Mouse (Mus musculus): ENCODE data around the gene Atxn2. TPM values are rescaled to one million over a fixed set of nuclear protein-coding genes. Genes with fewer than 3 reads are reported as not detected.

The Atxn2 gene
- polyA plus RNA-seq, 1 experiment from 2014 or later: 99.2 TPM

DNA sequence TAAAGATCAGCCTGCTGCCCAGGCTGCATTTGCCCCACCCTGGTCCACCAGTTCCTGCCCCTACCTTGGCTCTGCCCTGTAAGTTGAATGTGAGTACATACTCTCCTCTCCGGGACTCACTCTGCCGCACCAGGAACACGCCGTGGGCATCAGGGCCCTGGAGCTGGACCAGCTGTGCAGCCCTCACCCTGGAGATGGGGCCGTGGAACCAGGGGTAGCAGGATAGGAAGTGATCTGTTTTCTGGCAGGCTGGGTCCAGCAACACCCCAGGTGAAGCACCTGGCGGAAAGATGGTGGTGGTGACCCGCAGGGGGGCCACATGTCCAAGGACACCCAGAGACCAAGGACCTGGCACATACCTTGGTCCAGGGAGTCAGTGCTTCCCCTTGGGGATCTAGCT, 107.3 kb downstream of the Atxn2 start:
- H3K4me1 ChIP-seq (replicated peaks; ENCODE audit: control insufficient read depth, insufficient read depth, low read length): no peaks in the 10 kb centered on the region
- no peaks in the 10 kb centered on the region for H3K27me3 ChIP-seq (ENCODE audit: control insufficient read depth, insufficient read depth, low read length)
- DNase-seq (ENCODE audit: low spot score) (no peak), ATAC-seq (replicated peaks; ENCODE audit: low FRiP score) (no peak)
- 97% methylated on average over 7 of the region's 7 CpGs for WGBS
- no peak overlapping the region for H3K4me3 ChIP-seq (ENCODE audit: low read depth, low read length)
- H3K36me3 ChIP-seq (ENCODE audit: control insufficient read depth, insufficient read depth, low read length): peaks cover 10% of the 10 kb centered on the region; the same call in 1 of the 2 replicates
- no peak overlapping the region for H3K27ac ChIP-seq (ENCODE audit: low read depth, low read length)
- H3K9me3 ChIP-seq (ENCODE audit: control insufficient read depth, low read length): no peaks in the 10 kb centered on the region
- H3K9ac ChIP-seq (ENCODE audit: low read length): no peak overlapping the region
- no peak overlapping the region for H3K4me2 ChIP-seq (ENCODE audit: low read depth, low read length, severe bottlenecking)

GRCm38 (mm10) chr5:121818862-121819261, 107.7 kb downstream of the Atxn2 start:
- H3K4me2 ChIP-seq (ENCODE audit: low read depth, low read length, severe bottlenecking): no peak overlapping the region
- no peaks in the 10 kb centered on the region for H3K4me1 ChIP-seq (replicated peaks; ENCODE audit: control insufficient read depth, insufficient read depth, low read length)
- no peaks in the 10 kb centered on the region for H3K27me3 ChIP-seq (ENCODE audit: control insufficient read depth, insufficient read depth, low read length)
- no peaks in the 10 kb centered on the region for H3K9me3 ChIP-seq (ENCODE audit: control insufficient read depth, low read length)
- DNase-seq (ENCODE audit: low spot score) (no peak), ATAC-seq (replicated peaks; ENCODE audit: low FRiP score) (no peak)
- WGBS: 93% methylated on average over 4 of the region's 4 CpGs
- no peak overlapping the region for H3K27ac ChIP-seq (ENCODE audit: low read depth, low read length)
- no peak overlapping the region for H3K4me3 ChIP-seq (ENCODE audit: low read depth, low read length)
- peaks cover 10% of the 10 kb centered on the region; the same call in 1 of the 2 replicates for H3K36me3 ChIP-seq (ENCODE audit: control insufficient read depth, insufficient read depth, low read length)
- no peak overlapping the region for H3K9ac ChIP-seq (ENCODE audit: low read length)

DNA sequence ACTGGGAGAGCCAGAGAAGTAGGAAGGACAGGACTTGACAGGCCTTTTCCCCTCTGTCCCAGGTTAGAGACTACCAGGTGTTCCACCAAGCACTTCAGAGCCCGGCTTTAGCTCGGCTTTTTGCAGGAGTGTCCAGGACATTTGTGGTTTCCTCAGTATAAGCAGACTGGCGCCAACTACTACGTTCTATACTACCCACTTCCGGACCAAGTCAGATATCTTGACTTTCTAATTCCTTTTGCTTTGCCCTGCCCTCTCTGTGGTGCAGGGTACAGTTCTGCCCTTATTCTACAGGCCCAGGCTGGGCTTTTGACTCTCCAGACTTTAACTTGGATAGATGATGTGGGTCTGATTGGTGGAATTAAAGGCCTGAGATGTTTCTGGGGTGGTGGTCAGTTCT, 108.4 kb downstream of the Atxn2 start:
- Histone ChIP-seq H3K4me3 (ENCODE audit: low read depth, low read length) (no peak overlapping the region), H3K36me3 (ENCODE audit: control insufficient read depth, insufficient read depth, low read length) (peaks cover 10% of the 10 kb centered on the region; the same call in 1 of the 2 replicates), H3K9me3 (ENCODE audit: control insufficient read depth, low read length) (no peaks in the 10 kb centered on the region), H3K27me3 (ENCODE audit: control insufficient read depth, insufficient read depth, low read length) (no peaks in the 10 kb centered on the region), H3K4me2 (ENCODE audit: low read depth, low read length, severe bottlenecking) (no peak overlapping the region), H3K9ac (ENCODE audit: low read length) (no peak overlapping the region), H3K27ac (ENCODE audit: low read depth, low read length) (no peak overlapping the region), H3K4me1 (replicated peaks; ENCODE audit: control insufficient read depth, insufficient read depth, low read length) (no peaks in the 10 kb centered on the region)
- WGBS: 91% methylated on average over 5 of the region's 5 CpGs
- DNase-seq (ENCODE audit: low spot score) (no peak), ATAC-seq (replicated peaks; ENCODE audit: low FRiP score) (no peak)

DNA sequence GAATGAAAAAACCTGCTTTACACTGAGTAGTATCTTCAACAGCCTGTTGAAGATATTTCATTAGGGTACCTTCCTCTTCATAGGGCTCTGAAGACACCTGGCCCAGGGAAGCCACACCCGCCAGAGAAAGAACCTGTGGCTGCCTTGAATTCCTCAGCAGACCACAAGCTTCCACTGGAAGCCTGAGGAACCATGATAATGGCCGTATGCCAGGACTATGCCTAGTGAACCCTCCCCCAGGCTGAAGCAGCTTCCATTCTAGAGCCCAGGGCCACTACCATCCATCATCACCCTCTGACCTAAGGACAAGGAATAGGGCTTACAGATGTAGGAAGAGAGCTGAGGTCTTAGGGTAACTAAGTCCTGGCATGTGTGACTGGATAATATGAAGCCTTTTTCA, 109.0 kb downstream of the Atxn2 start:
- Histone ChIP-seq H3K4me1 (replicated peaks; ENCODE audit: control insufficient read depth, insufficient read depth, low read length) (no peaks in the 10 kb centered on the region), H3K4me3 (ENCODE audit: low read depth, low read length) (no peak overlapping the region), H3K36me3 (ENCODE audit: control insufficient read depth, insufficient read depth, low read length) (peaks cover 10% of the 10 kb centered on the region; the same call in 1 of the 2 replicates), H3K27me3 (ENCODE audit: control insufficient read depth, insufficient read depth, low read length) (no peaks in the 10 kb centered on the region), H3K4me2 (ENCODE audit: low read depth, low read length, severe bottlenecking) (no peak overlapping the region), H3K9ac (ENCODE audit: low read length) (no peak overlapping the region), H3K9me3 (ENCODE audit: control insufficient read depth, low read length) (no peaks in the 10 kb centered on the region), H3K27ac (ENCODE audit: low read depth, low read length) (no peak overlapping the region)
- ATAC-seq (replicated peaks; ENCODE audit: low FRiP score): no peak
- WGBS: 90% methylated on average over 2 of the region's 2 CpGs
- DNase-seq (ENCODE audit: low spot score): no peak

GRCm38 (mm10) chr5:121820657-121821056, 109.5 kb downstream of the Atxn2 start:
- Histone ChIP-seq H3K4me1 (replicated peaks; ENCODE audit: control insufficient read depth, insufficient read depth, low read length) (no peaks in the 10 kb centered on the region), H3K4me3 (ENCODE audit: low read depth, low read length) (no peak overlapping the region), H3K27me3 (ENCODE audit: control insufficient read depth, insufficient read depth, low read length) (no peaks in the 10 kb centered on the region), H3K36me3 (ENCODE audit: control insufficient read depth, insufficient read depth, low read length) (peaks cover 10% of the 10 kb centered on the region; the same call in 1 of the 2 replicates), H3K4me2 (ENCODE audit: low read depth, low read length, severe bottlenecking) (no peak overlapping the region), H3K27ac (ENCODE audit: low read depth, low read length) (no peak overlapping the region), H3K9me3 (ENCODE audit: control insufficient read depth, low read length) (no peaks in the 10 kb centered on the region), H3K9ac (ENCODE audit: low read length) (no peak overlapping the region)
- DNase-seq (ENCODE audit: low spot score) (no peak), ATAC-seq (replicated peaks; ENCODE audit: low FRiP score) (no peak)
- WGBS: 91% methylated on average over 3 of the region's 3 CpGs

- Histone ChIP-seq H3K4me3 (ENCODE audit: low read depth, low read length) (no peak overlapping the region), H3K4me1 (replicated peaks; ENCODE audit: control insufficient read depth, insufficient read depth, low read length) (no peaks in the 10 kb centered on the region), H3K27me3 (ENCODE audit: control insufficient read depth, insufficient read depth, low read length) (no peaks in the 10 kb centered on the region), H3K36me3 (ENCODE audit: control insufficient read depth, insufficient read depth, low read length) (peaks cover 10% of the 10 kb centered on the region; the same call in 1 of the 2 replicates), H3K9ac (ENCODE audit: low read length) (no peak overlapping the region), H3K27ac (ENCODE audit: low read depth, low read length) (no peak overlapping the region), H3K9me3 (ENCODE audit: control insufficient read depth, low read length) (no peaks in the 10 kb centered on the region), H3K4me2 (ENCODE audit: low read depth, low read length, severe bottlenecking) (no peak overlapping the region)
- no peak for ATAC-seq (replicated peaks; ENCODE audit: low FRiP score)
- 91% methylated on average over 5 of the region's 5 CpGs for WGBS
- DNase-seq (ENCODE audit: low spot score): no peak
These were observed 110.0 kb downstream of the Atxn2 start for GRCm38 (mm10) chr5:121821116-121821515.

DNA sequence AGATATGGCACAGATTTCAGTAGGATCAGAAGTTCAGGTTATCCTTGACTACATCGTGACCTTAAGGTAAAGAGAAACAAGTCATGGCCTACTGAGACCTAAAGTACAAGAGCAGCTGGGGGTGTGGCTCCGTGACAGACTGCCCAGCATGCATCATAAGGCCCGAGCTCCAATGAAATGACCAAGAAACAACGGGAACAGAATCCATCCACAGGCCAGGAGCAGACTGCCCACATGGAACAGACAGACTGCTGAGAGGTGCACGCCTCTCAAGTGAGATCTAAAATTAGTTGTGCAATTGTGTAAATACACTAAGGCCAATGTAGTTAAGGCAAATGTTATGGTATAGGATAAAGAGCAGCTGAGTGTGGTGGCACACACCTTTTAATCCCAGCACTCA, 110.4 kb downstream of the Atxn2 start:
- H3K36me3 ChIP-seq (ENCODE audit: control insufficient read depth, insufficient read depth, low read length): peaks cover 10% of the 10 kb centered on the region; the same call in 1 of the 2 replicates

GRCm38 (mm10) chr5:121822786-121823505, 111.8 kb downstream of the Atxn2 start:
- Histone ChIP-seq H3K4me1 (replicated peaks; ENCODE audit: control insufficient read depth, insufficient read depth, low read length) (no peaks in the 10 kb centered on the region; the same call in 1 of the 2 replicates), H3K27ac (ENCODE audit: low read depth, low read length) (no peak overlapping the region), H3K9me3 (ENCODE audit: control insufficient read depth, low read length) (no peaks in the 10 kb centered on the region), H3K4me2 (ENCODE audit: low read depth, low read length, severe bottlenecking) (no peak overlapping the region), H3K9ac (ENCODE audit: low read length) (no peak overlapping the region), H3K4me3 (ENCODE audit: low read depth, low read length) (no peak overlapping the region), H3K27me3 (ENCODE audit: control insufficient read depth, insufficient read depth, low read length) (peaks cover 4% of the 10 kb centered on the region), H3K36me3 (ENCODE audit: control insufficient read depth, insufficient read depth, low read length) (peaks cover 7% of the 10 kb centered on the region; the same call in 1 of the 2 replicates)
- DNase-seq (ENCODE audit: low spot score) (no peak), ATAC-seq (replicated peaks; ENCODE audit: low FRiP score) (no peak)
- whole genome bisulfite sequencing: 76% methylated on average over 7 of the region's 7 CpGs

More for the DNA sequence above, 110.4 kb downstream of the Atxn2 start:
- H3K9me3 ChIP-seq (ENCODE audit: control insufficient read depth, low read length): no peaks in the 10 kb centered on the region
- H3K27me3 ChIP-seq (ENCODE audit: control insufficient read depth, insufficient read depth, low read length): no peaks in the 10 kb centered on the region
- ATAC-seq (replicated peaks; ENCODE audit: low FRiP score): no peak
- H3K9ac ChIP-seq (ENCODE audit: low read length): no peak overlapping the region
- no peaks in the 10 kb centered on the region for H3K4me1 ChIP-seq (replicated peaks; ENCODE audit: control insufficient read depth, insufficient read depth, low read length)
- H3K4me2 ChIP-seq (ENCODE audit: low read depth, low read length, severe bottlenecking): no peak overlapping the region
- DNase-seq (ENCODE audit: low spot score): no peak
- no peak overlapping the region for H3K4me3 ChIP-seq (ENCODE audit: low read depth, low read length)
- no peak overlapping the region for H3K27ac ChIP-seq (ENCODE audit: low read depth, low read length)
- WGBS: 76% methylated on average over 5 of the region's 5 CpGs

- no peak overlapping the region for H3K27ac ChIP-seq (ENCODE audit: low read depth, low read length)
- DNase-seq (ENCODE audit: low spot score) (no peak), ATAC-seq (replicated peaks; ENCODE audit: low FRiP score) (no peak)
These were observed 112.5 kb downstream of the Atxn2 start for GRCm38 (mm10) chr5:121823668-121824067.

More at GRCm38 (mm10) chr5:121823668-121824067, 112.5 kb downstream of the Atxn2 start:
- Histone ChIP-seq H3K36me3 (ENCODE audit: control insufficient read depth, insufficient read depth, low read length) (no peaks in the 10 kb centered on the region; the same call in 1 of the 2 replicates), H3K9ac (ENCODE audit: low read length) (no peak overlapping the region), H3K4me1 (replicated peaks; ENCODE audit: control insufficient read depth, insufficient read depth, low read length) (peaks cover 6% of the 10 kb centered on the region; the same call in 1 of the 2 replicates), H3K4me3 (ENCODE audit: low read depth, low read length) (no peak overlapping the region), H3K9me3 (ENCODE audit: control insufficient read depth, low read length) (no peaks in the 10 kb centered on the region), H3K27me3 (ENCODE audit: control insufficient read depth, insufficient read depth, low read length) (peaks cover 12% of the 10 kb centered on the region), H3K4me2 (ENCODE audit: low read depth, low read length, severe bottlenecking) (no peak overlapping the region)
- WGBS: 86% methylated on average over 1 of the region's 1 CpGs

All from forebrain, embryonic 11.5 days (tissue).